Mouse (Mus musculus) hindbrain, postnatal 0 days (tissue): ENCODE data around the gene Slc7a1. TPM values are rescaled to one million over a fixed set of nuclear protein-coding genes. Genes with fewer than 3 reads are reported as not detected.

Experiments
- ATAC-seq: fragments of 200-750 bp; cut with Nextera tagmentation; 2 replicates; pipeline ENCODE4 v1.8.0; 2017; ENCODE audit warnings: mild to moderate bottlenecking, moderate TSS enrichment, moderate library complexity
- DNase-seq: peaks from one replicate; pipeline ENCODE4 v3.0.0-alpha.2; 2015; ENCODE audit warnings: low spot score
- H3K27ac ChIP-seq: fragments of 300-500 bp; sonication (generic); 2 replicates; pipeline ENCODE4 v1.5.1; 2014; ENCODE audit warnings: mild to moderate bottlenecking
- H3K27me3 ChIP-seq: fragments of 300-500 bp; sonication (generic); 2 replicates; pipeline ENCODE4 v1.6.1; 2014; ENCODE audit warnings: low read length, mixed read lengths; ENCODE audit not compliant: insufficient read depth
- H3K36me3 ChIP-seq: fragments of 300-500 bp; sonication (generic); 2 replicates; pipeline ENCODE4 v1.6.1; 2014; ENCODE audit warnings: low read length, mixed read lengths; ENCODE audit not compliant: insufficient read depth
- H3K4me1 ChIP-seq: fragments of 300-500 bp; sonication (generic); 2 replicates; pipeline ENCODE4 v1.6.1; 2014; ENCODE audit warnings: antibody characterized with exemption, low read length, mixed read lengths; ENCODE audit not compliant: insufficient read depth
- H3K4me2 ChIP-seq: fragments of 300-500 bp; sonication (generic); 2 replicates; pipeline ENCODE4 v1.6.1; 2014; ENCODE audit warnings: low read depth, mild to moderate bottlenecking, low read length, moderate library complexity, mixed read lengths
- H3K4me3 ChIP-seq: fragments of 300-500 bp; sonication (generic); 2 replicates; pipeline ENCODE4 v1.5.1; 2014; ENCODE audit warnings: low read length
- H3K9ac ChIP-seq: fragments of 300-500 bp; sonication (generic); replicated peaks from 2 replicates; pipeline ENCODE4 v1.6.1; 2014; ENCODE audit warnings: mild to moderate bottlenecking, low read length, moderate library complexity, mixed read lengths
- H3K9me3 ChIP-seq: fragments of 300-500 bp; sonication (generic); 2 replicates; pipeline ENCODE4 v1.6.1; 2016; ENCODE audit warnings: low read length, mixed read lengths
- CTCF ChIP-seq: IDR thresholded peaks from 2 replicates; pipeline ENCODE4 v1.5.1; 2016; ENCODE audit warnings: antibody characterized with exemption, control low read depth, low read depth
- WGBS: fragments of 180-500 bp; shearing (Covaris S2); extraction: QIAGEN DNeasy Blood & Tissue Kit; methylation state at CpG from one replicate; pipeline ENCODE4 v1.1.7; 2014; 5-methylcytosine and 5-hydroxymethylcytosine counted together
- polyA plus RNA-seq: library from polyadenylated mRNA; unstranded; fragments of >200 nt; fragmentation: Nextera tagmentation; extraction: Ambion mirVana; gene quantifications from 2 replicates; pipeline ENCODE4 v1.2.1, GENCODE M21; 2015
- total RNA-seq: library from RNA; depleted of rRNA; stranded (reverse); fragments of >200 nt; gene quantifications from 2 replicates; pipeline ENCODE4 v1.2.3, GENCODE M21; 2014

Gene Slc7a1
- total and polyA plus RNA-seq, 2 experiments from 2014 or later, result 42.3 to 58.5 TPM

DNA sequence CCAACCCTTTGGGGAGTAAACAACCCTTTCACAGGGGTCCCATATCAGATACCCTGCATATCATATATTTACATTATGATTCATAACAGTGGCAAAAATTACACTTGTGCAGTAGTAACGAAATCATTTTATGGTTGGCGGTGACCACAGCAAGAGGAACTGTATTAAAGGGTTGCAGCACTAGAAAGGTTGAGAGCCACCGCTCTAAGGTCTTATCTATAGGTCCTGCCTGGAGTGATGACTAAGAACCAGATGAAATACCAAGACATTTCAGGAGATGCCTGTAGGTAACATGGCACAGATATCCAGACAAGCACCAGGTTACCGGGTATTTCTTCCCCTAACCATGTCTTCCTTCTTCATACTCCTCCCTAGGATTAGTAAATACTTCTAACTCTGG, 2.3 kb downstream of the Slc7a1 start:
- 95% methylated on average over 4 of the region's 4 CpGs for WGBS
- no peak overlapping the region for H3K4me3 ChIP-seq
- ATAC-seq, result no peak
- no peak for DNase-seq
- no peaks in the 10 kb centered on the region for H3K36me3 ChIP-seq
- H3K4me1 ChIP-seq, result 0 out of 2 replicates have a peak, but pooled peaks cover 3% of the 10 kb centered on the region
- H3K9ac ChIP-seq, result no peak overlapping the region
- H3K27ac ChIP-seq, result no peak overlapping the region
- no peaks in the 10 kb centered on the region for H3K27me3 ChIP-seq
- H3K4me2 ChIP-seq, result peak overlapping the region; percentile 87; the same call in 1 of the 2 replicates
- TF ChIP-seq CTCF, result no peak
- H3K9me3 ChIP-seq, result no peaks in the 10 kb centered on the region

DNA sequence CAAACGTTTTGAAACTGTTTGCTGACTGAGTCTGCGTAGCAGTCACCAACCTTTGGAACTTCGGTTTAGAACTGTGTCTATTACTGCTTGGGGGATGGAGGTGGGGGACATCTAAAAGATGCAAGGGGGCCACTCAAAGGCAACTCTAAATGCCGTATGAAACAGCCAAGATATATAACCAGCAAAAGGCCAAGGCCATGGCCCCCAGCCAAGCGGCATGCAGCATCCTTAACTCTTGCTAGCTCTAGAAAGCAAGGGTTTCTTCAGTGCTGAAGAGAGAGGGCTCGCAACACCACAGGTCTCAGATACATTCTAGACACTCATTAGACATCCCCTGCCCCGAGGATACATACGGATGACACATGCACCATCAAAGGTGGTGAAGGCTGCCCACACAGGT, 6.4 kb downstream of the Slc7a1 start:
- DNase-seq (no peak), ATAC-seq (no peak)
- Histone ChIP-seq H3K4me2 (no peak overlapping the region), H3K36me3 (no peaks in the 10 kb centered on the region), H3K4me3 (no peak overlapping the region), H3K27ac (no peak overlapping the region), H3K9ac (no peak overlapping the region), H3K4me1 (no peaks in the 10 kb centered on the region), H3K9me3 (no peaks in the 10 kb centered on the region), H3K27me3 (no peaks in the 10 kb centered on the region)
- no peak for TF ChIP-seq CTCF
- 81% methylated on average over 8 of the region's 8 CpGs for WGBS

DNA sequence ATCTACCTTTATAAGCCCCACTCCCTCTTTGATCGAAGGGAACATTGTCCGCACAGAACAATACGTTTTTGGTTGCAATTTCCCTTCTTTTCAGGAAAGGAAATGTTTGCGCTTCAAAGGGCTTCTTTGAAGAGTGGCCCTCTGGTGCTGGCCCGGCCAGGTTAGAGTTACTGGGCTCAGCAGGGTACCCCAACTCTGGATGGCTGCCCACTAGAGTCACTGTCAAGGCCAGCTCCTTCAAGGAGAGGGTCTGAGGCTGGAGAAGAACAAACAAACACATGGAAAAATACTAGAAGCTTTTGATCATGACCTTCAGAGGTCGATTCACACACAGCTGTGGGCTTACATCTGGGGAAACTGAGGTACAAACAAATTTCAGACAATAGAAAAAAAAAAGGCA, 6.9 kb downstream of the Slc7a1 start:
- ATAC-seq, result no peak
- Histone ChIP-seq H3K9ac (no peak overlapping the region), H3K4me2 (no peak overlapping the region), H3K4me1 (no peaks in the 10 kb centered on the region), H3K36me3 (no peaks in the 10 kb centered on the region), H3K27me3 (no peaks in the 10 kb centered on the region), H3K4me3 (no peak overlapping the region), H3K27ac (no peak overlapping the region), H3K9me3 (no peaks in the 10 kb centered on the region)
- DNase-seq, result no peak
- WGBS, result 69% methylated on average over 6 of the region's 6 CpGs
- no peak for TF ChIP-seq CTCF

DNA sequence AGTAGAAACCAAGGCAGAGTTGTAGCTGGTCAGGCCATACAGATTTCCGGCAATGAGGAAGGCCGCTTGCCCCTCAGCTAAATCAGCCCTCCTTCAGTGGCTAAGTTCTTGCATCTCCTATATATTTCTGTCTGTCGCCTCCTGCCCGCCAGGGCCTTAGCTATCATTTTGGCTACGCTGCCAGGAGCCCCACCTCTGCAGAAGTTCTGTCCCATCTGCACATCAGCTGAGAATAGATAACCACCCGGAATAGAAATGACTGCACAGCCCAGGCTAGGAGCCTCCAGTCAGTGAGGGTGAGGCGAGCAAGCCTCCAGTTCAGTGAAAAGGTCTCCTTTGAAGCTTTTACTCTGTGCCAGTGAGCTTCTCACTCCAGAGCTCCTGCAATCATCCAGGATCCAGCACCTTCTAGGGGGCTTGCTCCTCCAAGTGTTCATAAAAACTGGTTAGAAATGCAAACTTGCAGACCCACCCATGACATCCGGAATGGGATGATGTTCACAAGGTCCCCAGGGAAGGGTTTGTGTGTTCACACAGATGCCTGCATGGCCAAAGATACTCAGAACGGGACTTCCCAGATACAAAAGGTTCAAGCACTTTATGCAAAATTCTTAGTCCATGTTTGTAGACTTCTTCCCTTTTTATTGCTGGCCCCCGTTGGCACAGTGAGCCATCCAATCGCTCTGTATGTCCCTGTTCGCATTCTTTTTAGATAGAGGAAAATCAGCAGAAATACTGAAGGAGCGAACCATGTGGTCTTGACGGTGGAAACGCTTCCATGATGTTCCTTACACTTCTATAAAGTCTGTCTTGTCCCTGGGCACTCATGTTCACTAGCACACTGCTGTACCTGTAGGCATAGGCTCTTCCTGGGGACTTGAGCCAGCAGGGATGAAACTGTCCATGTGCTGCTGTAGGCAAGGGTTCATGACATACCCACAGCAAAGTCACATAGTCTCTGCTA, 10.4 kb downstream of the Slc7a1 start:
- Histone ChIP-seq H3K27me3 (no peaks in the 10 kb centered on the region), H3K4me3 (no peak overlapping the region), H3K4me1 (peaks cover 7% of the 10 kb centered on the region; the same call in 1 of the 2 replicates), H3K4me2 (no peak overlapping the region), H3K36me3 (no peaks in the 10 kb centered on the region), H3K27ac (no peak overlapping the region), H3K9me3 (no peaks in the 10 kb centered on the region), H3K9ac (no peak overlapping the region)
- TF ChIP-seq CTCF, result no peak
- DNase-seq (no peak), ATAC-seq (no peak)
- 86% methylated on average over 15 of the region's 15 CpGs for WGBS

DNA sequence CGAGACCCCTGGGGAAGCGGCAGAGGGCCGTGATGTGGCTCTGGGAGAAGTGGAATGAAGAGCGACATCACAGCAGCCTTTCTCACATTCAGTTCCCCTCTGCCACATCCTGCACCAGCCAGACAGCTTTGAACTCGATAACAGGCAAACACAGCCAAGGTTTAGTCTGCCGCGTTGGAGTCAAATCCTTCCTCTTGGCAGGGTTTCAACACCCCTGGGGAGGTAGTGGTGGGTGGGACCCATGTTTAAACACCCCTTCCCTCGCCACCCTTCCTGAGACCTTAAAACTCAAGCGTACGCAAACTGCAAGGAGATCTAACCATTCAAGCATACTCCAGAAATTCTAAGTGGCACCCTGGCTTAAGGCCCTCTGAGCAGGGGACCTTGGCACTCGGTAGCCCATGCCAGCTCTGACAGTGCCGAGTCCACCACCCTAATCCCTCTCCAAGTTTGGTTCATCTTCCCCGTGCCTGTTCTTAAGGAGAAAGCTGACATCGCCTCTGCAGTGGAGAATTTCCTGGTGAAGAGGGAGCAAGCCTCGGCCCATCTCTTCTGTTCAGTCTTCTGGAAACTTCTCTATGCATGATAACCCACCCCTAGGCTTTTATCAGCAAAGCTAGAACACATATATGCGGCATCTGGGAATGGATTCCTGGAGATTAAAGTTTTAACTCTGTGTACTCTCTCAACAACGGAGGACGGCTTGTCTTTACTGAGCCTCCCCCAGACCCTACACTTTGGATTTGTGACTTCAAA, 11.3 kb downstream of the Slc7a1 start:
- DNase-seq (no peak), ATAC-seq (no peak)
- H3K9ac ChIP-seq, result no peak overlapping the region
- no peak overlapping the region for H3K4me3 ChIP-seq
- 70% methylated on average over 18 of the region's 18 CpGs for WGBS
- no peak overlapping the region for H3K4me2 ChIP-seq
- no peaks in the 10 kb centered on the region for H3K27me3 ChIP-seq
- TF ChIP-seq CTCF, result no peak
- H3K36me3 ChIP-seq, result no peaks in the 10 kb centered on the region
- no peak overlapping the region for H3K27ac ChIP-seq
- peaks cover 7% of the 10 kb centered on the region; the same call in 1 of the 2 replicates for H3K4me1 ChIP-seq
- no peaks in the 10 kb centered on the region for H3K9me3 ChIP-seq

DNA sequence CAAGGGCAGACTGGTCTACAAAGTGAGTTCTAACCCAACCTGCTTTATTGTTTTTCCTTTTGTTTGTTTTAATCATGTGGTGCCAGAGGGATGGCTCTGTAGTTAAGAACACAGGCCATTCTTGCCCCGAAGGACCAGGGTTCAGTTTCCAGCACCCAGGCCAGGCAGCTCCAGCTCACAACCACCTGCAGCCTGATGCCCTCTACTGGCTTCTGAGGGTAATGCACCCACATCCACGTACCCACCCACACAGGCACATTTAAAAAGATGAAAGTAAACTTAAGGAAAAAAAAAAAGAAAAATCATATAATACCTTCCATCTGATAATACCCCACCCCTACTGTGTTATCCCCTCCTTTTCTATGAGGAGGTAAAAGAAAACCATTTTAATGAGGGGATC, 11.9 kb downstream of the Slc7a1 start:
- WGBS, result 94% methylated on average over 2 of the region's 2 CpGs
- DNase-seq, result no peak

More for the DNA sequence above, 11.9 kb downstream of the Slc7a1 start:
- H3K9ac ChIP-seq, result no peak overlapping the region
- peaks cover 7% of the 10 kb centered on the region; the same call in 1 of the 2 replicates for H3K4me1 ChIP-seq
- H3K4me3 ChIP-seq, result no peak overlapping the region
- ATAC-seq, result no peak
- peak; percentile 39 for TF ChIP-seq CTCF
- no peaks in the 10 kb centered on the region for H3K36me3 ChIP-seq
- no peak overlapping the region for H3K4me2 ChIP-seq
- H3K27ac ChIP-seq, result no peak overlapping the region
- H3K27me3 ChIP-seq, result no peaks in the 10 kb centered on the region
- no peaks in the 10 kb centered on the region for H3K9me3 ChIP-seq
